Mouse (Mus musculus) stomach, embryonic 15.5 days (tissue): ENCODE measurements at regions not wholly inside any gene's neighbourhood (a gene's known extent, or its start where the extent isn't known, plus 50 kb on each side); places are given as distances from the start of the nearest gene placed in this dataset.

Experiments used
- ATAC-seq: fragments of 200-750 bp; cut with Nextera tagmentation; 2 replicates; pipeline ENCODE4 v1.8.0; 2017; ENCODE audit warnings: low read depth, moderate number of reproducible peaks, moderate TSS enrichment; ENCODE audit not compliant: insufficient read depth, low FRiP score
- H3K27ac ChIP-seq: fragments of 300-500 bp; sonication (generic); 2 replicates; pipeline ENCODE4 v1.5.1; 2015; ENCODE audit warnings: mild to moderate bottlenecking, inconsistent platforms
- H3K27me3 ChIP-seq: fragments of 300-500 bp; sonication (generic); replicated peaks from 2 replicates; pipeline ENCODE4 v1.6.1; 2015; ENCODE audit warnings: inconsistent platforms
- H3K36me3 ChIP-seq: fragments of 300-500 bp; sonication (generic); 2 replicates; pipeline ENCODE4 v1.6.1; 2015; ENCODE audit warnings: inconsistent platforms
- H3K4me1 ChIP-seq: fragments of 300-500 bp; sonication (generic); 2 replicates; pipeline ENCODE4 v1.6.1; 2015; ENCODE audit warnings: inconsistent platforms
- H3K4me2 ChIP-seq: fragments of 300-500 bp; sonication (generic); 2 replicates; pipeline ENCODE4 v1.6.1; 2015; ENCODE audit warnings: mild to moderate bottlenecking, inconsistent platforms
- H3K4me3 ChIP-seq: fragments of 300-500 bp; sonication (generic); replicated peaks from 2 replicates; pipeline ENCODE4 v1.5.1; 2015; ENCODE audit warnings: inconsistent platforms
- H3K9ac ChIP-seq: fragments of 300-500 bp; sonication (generic); 2 replicates; pipeline ENCODE4 v1.6.1; 2015; ENCODE audit warnings: inconsistent platforms
- H3K9me3 ChIP-seq: fragments of 300-500 bp; sonication (generic); 2 replicates; pipeline ENCODE4 v1.6.1; 2016; ENCODE audit warnings: inconsistent platforms
- WGBS: fragments of 180-500 bp; shearing (Covaris S2); methylation state at CpG from one replicate; pipeline ENCODE4 v1.1.7; 2015; 5-methylcytosine and 5-hydroxymethylcytosine counted together

DNA sequence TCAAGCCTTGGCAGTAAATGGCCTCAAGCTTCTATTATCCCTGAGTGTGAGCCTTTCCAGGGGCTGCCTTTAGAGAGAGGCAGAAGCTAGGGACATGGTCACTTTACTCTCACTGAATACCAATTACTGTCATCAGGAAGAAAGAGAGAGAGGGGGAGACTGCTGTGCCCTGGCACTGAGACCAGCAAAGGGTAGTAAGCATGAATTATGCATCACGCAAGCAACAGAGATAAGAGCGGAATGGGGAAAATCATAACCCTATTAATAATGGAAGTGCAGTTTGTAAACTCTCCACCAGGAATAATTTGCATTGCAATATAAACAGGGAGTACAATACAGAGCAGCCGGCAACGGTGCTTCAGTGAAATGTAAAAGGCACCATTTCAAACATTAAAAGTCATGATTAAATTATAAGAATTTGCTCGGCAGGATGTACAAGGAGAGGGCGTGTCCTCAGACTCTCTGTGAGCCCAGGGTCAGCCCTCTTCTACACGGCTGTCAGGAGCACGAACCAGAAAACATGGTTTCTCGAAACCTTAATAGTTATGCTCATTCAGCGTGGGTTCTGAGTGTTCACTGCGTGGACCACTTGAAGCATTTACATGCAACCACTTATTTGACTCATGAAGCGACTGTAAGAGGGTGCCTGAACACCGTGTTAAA is 175.2 kb downstream of the Gm826 start:
- no peaks in the 10 kb centered on the region for H3K27me3 ChIP-seq
- H3K36me3 ChIP-seq, result no peaks in the 10 kb centered on the region
- 69% methylated on average over 13 of the region's 13 CpGs for WGBS
- no peak overlapping the region for H3K4me3 ChIP-seq
- no peak overlapping the region for H3K27ac ChIP-seq
- no peak for ATAC-seq
- H3K9me3 ChIP-seq, result no peaks in the 10 kb centered on the region
- no peak overlapping the region for H3K9ac ChIP-seq
- H3K4me2 ChIP-seq, result no peak overlapping the region
- H3K4me1 ChIP-seq, result no peaks in the 10 kb centered on the region

DNA sequence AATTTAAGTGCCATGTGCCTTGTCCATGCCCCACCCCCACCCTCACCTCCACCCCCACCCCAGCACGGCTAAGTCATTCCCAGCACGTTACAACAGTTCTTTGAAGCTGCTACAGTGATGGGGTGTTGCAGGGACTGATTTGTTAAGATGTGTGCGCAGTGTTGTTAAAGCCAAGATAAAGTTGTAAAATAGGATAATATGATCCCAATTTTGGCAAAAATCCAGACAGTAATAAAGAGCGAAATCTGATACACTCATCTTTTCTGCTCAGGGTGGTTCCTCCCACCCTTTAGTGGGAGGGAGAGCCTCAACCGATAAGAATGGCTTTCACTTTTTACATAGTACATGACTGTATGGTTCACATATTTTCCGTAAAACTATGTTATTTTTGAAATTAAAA is 180.2 kb downstream of the Gm826 start:
- Histone ChIP-seq H3K27me3 (no peaks in the 10 kb centered on the region), H3K4me2 (no peak overlapping the region), H3K9me3 (no peaks in the 10 kb centered on the region), H3K27ac (no peak overlapping the region), H3K36me3 (no peaks in the 10 kb centered on the region), H3K4me1 (no peaks in the 10 kb centered on the region), H3K9ac (no peak overlapping the region), H3K4me3 (no peak overlapping the region)
- ATAC-seq, result no peak
- 36% methylated on average over 6 of the region's 6 CpGs for WGBS

DNA sequence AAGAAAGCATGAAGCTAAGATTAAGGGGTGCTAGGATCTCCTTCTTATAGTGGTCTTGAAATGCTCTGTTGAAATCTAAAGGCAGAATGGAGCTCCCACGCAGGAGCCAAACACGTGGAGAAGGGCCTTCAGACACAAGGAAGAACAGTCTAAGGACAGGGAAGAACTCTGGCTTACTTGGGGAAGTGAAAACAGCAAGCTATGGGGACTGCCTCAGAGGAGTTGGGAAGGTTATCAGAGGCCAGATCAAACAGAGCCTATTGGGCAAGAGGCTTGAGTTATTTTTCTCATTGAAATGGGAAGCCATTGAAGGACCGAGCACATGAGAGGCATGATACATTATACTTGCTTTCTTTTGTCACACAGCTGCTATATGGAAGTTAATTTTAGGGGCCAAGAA is 181.9 kb downstream of the Gm826 start:
- Histone ChIP-seq H3K27ac (no peak overlapping the region), H3K4me3 (no peak overlapping the region), H3K4me1 (no peaks in the 10 kb centered on the region), H3K27me3 (no peaks in the 10 kb centered on the region), H3K9me3 (no peaks in the 10 kb centered on the region), H3K9ac (no peak overlapping the region), H3K4me2 (no peak overlapping the region), H3K36me3 (no peaks in the 10 kb centered on the region)
- 74% methylated on average over 3 of the region's 3 CpGs for WGBS
- no peak for ATAC-seq

DNA sequence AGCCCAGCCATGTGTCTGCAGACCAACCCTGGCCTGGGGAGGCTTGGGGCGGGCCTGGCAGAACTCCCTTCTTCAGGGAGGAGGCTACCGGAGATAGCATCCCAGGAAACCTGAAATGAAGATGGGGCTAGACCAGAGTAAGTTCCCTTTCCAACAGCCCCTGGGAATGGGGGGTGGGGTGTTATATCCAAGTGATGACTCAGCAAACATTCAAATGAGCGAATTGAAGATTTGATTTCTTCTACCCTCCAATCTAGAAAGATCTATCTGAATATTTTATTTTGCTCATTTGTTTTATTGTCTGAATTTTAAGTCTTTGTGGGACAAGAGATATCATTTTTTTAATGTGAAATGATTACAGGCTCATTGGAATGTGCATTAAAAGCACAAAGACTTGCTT is 185.0 kb downstream of the Gm826 start:
- 83% methylated on average over 3 of the region's 3 CpGs for WGBS
- no peak for ATAC-seq
- Histone ChIP-seq H3K4me1 (no peaks in the 10 kb centered on the region), H3K36me3 (no peaks in the 10 kb centered on the region), H3K27ac (no peak overlapping the region), H3K9ac (no peak overlapping the region), H3K9me3 (no peaks in the 10 kb centered on the region), H3K4me2 (no peak overlapping the region), H3K4me3 (no peak overlapping the region), H3K27me3 (no peaks in the 10 kb centered on the region)

DNA sequence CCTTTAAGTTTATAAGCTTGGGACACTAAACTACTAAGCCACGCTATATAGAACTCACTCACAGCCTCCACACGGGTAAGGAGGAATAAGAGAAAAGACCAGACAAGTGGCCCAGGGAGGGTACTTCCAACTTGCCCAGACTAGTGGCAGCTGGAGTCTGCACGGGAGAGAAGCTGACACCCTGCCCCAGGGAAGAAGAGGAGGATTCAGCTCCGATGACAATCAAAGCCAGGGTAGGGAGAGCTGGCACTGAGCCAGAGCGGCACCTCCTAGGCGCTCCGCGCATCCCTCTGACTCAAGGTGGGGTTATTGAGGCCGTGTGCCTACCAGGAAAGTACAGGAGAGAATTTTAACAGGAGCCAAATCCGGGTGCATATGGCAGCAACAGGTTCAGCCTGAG is 185.4 kb downstream of the Gm826 start:
- Histone ChIP-seq H3K9ac (no peak overlapping the region), H3K27me3 (no peaks in the 10 kb centered on the region), H3K4me3 (no peak overlapping the region), H3K4me2 (no peak overlapping the region), H3K9me3 (no peaks in the 10 kb centered on the region), H3K27ac (no peak overlapping the region), H3K36me3 (no peaks in the 10 kb centered on the region), H3K4me1 (no peaks in the 10 kb centered on the region)
- ATAC-seq, result no peak
- 66% methylated on average over 10 of the region's 10 CpGs for WGBS

DNA sequence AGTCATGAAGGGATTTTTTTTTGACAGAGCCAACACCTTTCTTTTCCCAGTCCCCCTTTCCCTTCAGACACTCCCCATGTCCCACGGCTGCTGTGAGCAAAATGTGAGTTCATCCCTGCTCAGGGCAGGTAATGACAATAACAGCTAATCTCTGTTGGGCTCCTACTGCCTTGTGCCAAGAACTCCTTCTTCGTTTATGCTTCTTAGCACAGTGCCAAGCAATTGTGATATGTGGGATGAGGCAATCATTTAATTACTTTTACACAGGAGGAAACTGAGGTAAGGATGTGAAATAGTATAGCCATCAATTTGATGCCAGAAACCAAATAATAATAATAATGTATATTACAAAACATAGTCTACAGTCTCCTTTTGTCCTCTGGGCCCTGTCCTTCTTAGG is 185.9 kb downstream of the Gm826 start:
- no peak for ATAC-seq
- Histone ChIP-seq H3K9me3 (no peaks in the 10 kb centered on the region), H3K4me1 (no peaks in the 10 kb centered on the region), H3K27me3 (no peaks in the 10 kb centered on the region), H3K27ac (no peak overlapping the region), H3K4me2 (no peak overlapping the region), H3K4me3 (no peak overlapping the region), H3K9ac (no peak overlapping the region), H3K36me3 (no peaks in the 10 kb centered on the region)
- WGBS, result 52% methylated on average over 2 of the region's 2 CpGs

DNA sequence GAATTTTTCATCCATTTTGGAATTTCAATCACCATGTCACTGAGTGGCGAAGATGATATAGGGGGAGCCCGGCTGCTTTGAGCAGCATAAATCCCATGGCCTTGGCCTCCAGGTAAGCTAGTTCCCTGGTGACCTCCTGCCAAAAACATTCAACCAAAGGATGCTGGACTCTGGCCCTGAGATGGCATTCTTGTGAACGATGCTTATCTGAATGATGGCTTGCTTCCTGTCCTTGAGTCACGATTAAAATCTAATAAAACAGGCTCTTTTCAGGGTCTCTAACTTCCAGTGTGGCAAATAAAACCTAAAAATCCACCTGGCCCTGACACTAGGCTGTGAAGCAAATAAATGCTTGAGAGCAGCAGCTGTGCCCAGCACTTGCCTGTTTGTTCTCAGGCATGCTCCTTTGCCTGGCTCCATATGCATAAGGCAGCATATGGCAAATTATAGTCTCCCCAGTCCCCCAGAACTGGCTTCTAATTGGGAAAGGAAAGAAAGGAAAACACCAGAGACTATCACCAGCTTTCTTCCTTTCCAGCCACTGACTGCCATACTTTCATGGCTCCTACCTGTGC is 193.7 kb downstream of the Gm826 start:
- H3K4me2 ChIP-seq, result no peak overlapping the region
- no peaks in the 10 kb centered on the region for H3K4me1 ChIP-seq
- H3K4me3 ChIP-seq, result no peak overlapping the region
- H3K36me3 ChIP-seq, result no peaks in the 10 kb centered on the region
- no peak overlapping the region for H3K9ac ChIP-seq
- H3K27ac ChIP-seq, result no peak overlapping the region
- no peak for ATAC-seq
- no peaks in the 10 kb centered on the region for H3K27me3 ChIP-seq
- H3K9me3 ChIP-seq, result no peaks in the 10 kb centered on the region
- WGBS, result 73% methylated on average over 4 of the region's 4 CpGs

DNA sequence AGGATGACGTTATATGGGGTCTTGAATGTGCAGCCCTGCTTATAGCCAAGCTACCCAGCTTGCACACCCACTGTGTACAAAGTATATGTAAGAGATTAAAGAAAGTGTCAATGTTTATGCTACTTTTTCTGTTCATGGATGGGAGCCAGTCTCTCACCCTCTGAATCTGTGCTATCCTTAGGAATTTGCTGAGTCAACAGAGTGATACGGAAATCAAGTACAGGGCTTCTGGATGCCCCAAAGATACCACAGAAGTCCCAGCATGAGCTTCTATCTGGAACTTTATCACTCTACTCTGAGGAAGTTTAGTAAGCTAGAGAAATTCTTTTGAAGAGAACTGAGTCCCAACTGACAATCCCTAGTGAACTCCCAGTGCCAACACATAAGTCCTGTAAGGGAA is 195.9 kb downstream of the Gm826 start:
- ATAC-seq, result no peak

DNA sequence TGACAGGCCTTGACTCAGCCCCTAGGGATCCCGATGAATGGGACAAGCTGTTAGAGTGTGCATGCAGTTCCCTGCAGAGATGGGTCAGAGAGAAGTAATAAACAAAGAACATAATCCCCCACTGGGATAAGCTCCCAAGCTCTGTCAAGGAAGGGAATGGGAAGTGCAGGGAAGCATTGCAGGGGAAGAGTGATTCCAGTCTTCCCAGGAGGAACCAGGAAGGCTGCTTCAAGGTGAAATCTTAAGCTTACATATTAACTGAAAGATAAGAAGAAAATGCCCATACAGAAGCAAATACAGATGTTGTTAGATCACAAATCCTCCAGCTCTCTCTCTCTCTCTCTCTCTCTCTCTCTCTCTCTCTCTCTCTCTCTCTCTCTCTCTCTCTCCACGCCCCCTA is 202.2 kb downstream of the Gm826 start:
- Histone ChIP-seq H3K4me3 (no peak overlapping the region), H3K36me3 (no peaks in the 10 kb centered on the region), H3K4me1 (no peaks in the 10 kb centered on the region), H3K4me2 (no peak overlapping the region), H3K27ac (no peak overlapping the region), H3K9ac (no peak overlapping the region), H3K9me3 (no peaks in the 10 kb centered on the region), H3K27me3 (no peaks in the 10 kb centered on the region)
- ATAC-seq, result no peak
- WGBS, result 34% methylated on average over 2 of the region's 2 CpGs

More for the DNA sequence above, 195.9 kb downstream of the Gm826 start:
- H3K9ac ChIP-seq, result no peak overlapping the region
- 53% methylated on average over 2 of the region's 2 CpGs for WGBS
- H3K27me3 ChIP-seq, result no peaks in the 10 kb centered on the region
- no peak overlapping the region for H3K4me2 ChIP-seq
- H3K4me1 ChIP-seq, result no peaks in the 10 kb centered on the region
- no peak overlapping the region for H3K4me3 ChIP-seq
- no peak overlapping the region for H3K27ac ChIP-seq
- no peaks in the 10 kb centered on the region for H3K36me3 ChIP-seq
- H3K9me3 ChIP-seq, result no peaks in the 10 kb centered on the region

DNA sequence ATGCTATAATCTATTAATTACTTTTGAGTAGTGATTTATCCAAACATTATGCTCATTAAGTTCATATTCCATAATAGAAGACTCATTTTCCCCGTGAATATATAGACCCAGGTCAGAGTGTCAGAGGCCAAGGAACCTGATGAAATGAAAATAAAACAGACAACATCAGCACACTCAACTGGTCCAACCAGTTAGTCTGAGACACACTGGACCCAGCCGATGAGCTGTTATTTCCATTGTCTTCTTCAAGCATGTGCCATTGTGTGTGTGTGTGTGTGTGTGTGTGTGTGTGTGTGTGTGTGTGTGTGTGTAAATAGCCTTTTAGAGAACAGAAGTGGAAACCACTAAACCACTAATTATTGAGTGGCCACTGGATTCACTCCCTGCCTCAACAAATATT is 202.6 kb downstream of the Gm826 start:
- no peak overlapping the region for H3K27ac ChIP-seq
- no peaks in the 10 kb centered on the region for H3K27me3 ChIP-seq
- 64% methylated on average over 2 of the region's 2 CpGs for WGBS
- no peak for ATAC-seq
- no peaks in the 10 kb centered on the region for H3K36me3 ChIP-seq
- no peak overlapping the region for H3K9ac ChIP-seq
- no peaks in the 10 kb centered on the region for H3K9me3 ChIP-seq
- no peak overlapping the region for H3K4me2 ChIP-seq
- no peak overlapping the region for H3K4me3 ChIP-seq
- no peaks in the 10 kb centered on the region for H3K4me1 ChIP-seq

DNA sequence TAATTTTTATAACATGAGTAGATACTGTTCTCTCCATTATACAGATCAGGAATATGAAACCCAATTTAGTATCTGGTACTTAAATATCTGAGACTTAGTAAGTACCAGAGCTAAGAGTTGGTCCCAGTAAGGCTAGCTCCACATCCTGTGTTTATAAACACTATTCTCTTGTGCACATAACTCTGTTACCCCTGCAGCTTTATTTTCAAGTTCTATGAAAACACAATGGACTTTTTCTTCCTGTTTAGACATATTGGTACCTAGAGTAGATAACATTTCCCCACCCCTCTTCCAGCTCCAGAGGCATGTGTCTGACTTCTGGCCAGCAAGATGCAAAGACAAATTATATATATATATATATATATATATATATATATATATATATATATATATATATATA is 216.8 kb downstream of the Gm826 start:
- ATAC-seq, result no peak
- Histone ChIP-seq H3K9ac (no peak overlapping the region), H3K27me3 (no peaks in the 10 kb centered on the region), H3K9me3 (no peaks in the 10 kb centered on the region), H3K4me3 (no peak overlapping the region), H3K4me1 (no peaks in the 10 kb centered on the region), H3K4me2 (no peak overlapping the region), H3K27ac (no peak overlapping the region), H3K36me3 (no peaks in the 10 kb centered on the region)

DNA sequence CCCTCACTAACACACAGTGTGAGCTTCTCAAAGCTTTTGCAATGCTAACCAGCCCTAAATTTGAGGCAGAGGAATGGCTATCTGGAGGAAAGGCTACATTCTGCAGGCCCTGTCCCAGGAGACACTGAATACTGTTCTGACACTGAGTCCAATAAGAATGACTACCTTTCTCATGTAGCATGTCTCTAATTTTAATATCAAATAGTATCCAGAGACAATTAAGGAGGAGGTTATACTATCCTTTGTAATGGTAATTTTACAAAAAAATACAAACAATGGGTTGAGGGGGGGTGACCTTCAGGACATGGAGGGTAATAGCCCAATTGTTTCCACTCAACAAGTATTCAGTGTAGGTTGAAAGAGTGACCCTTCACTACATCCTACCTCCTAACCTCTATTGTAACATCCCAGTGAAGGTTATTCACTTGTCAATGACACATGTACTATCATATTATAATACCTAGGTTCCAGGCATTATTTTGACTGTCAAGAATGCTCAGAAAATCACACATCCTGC is 222.7 kb downstream of the Gm826 start:
- ATAC-seq, result no peak
- Histone ChIP-seq H3K36me3 (no peaks in the 10 kb centered on the region), H3K27me3 (no peaks in the 10 kb centered on the region), H3K4me3 (no peak overlapping the region), H3K9ac (no peak overlapping the region), H3K9me3 (no peaks in the 10 kb centered on the region), H3K27ac (no peak overlapping the region), H3K4me1 (no peaks in the 10 kb centered on the region), H3K4me2 (no peak overlapping the region)

DNA sequence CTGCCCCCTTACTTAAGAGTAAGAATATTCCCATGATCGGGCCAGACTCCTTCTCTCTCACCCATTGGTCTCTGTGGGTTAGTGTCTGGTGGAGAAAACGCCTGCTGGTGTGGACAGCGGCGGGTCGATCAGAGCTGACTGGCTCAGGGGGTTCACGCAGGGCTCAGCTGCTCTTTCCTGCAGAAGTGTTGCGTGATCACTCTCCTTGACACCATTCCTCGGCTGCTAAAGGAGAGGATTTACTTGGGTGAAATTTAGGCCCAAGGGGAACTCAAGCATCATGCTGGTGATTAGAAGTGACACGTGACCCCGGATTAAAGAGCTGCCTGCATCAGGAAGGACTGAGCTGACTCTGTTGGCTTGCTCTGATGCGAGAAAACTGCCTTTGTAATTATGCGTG is 240.9 kb downstream of the Gm826 start:
- H3K4me2 ChIP-seq, result no peak overlapping the region
- 38% methylated on average over 12 of the region's 12 CpGs for WGBS

More for the DNA sequence above, 240.9 kb downstream of the Gm826 start:
- Histone ChIP-seq H3K4me1 (no peaks in the 10 kb centered on the region), H3K27me3 (no peaks in the 10 kb centered on the region), H3K27ac (no peak overlapping the region), H3K9ac (no peak overlapping the region), H3K36me3 (no peaks in the 10 kb centered on the region), H3K9me3 (no peaks in the 10 kb centered on the region), H3K4me3 (no peak overlapping the region)
- ATAC-seq, result no peak
